Comparison of ENCODE assay signal across 24 mouse cellular contexts in the genomic region with DNA sequence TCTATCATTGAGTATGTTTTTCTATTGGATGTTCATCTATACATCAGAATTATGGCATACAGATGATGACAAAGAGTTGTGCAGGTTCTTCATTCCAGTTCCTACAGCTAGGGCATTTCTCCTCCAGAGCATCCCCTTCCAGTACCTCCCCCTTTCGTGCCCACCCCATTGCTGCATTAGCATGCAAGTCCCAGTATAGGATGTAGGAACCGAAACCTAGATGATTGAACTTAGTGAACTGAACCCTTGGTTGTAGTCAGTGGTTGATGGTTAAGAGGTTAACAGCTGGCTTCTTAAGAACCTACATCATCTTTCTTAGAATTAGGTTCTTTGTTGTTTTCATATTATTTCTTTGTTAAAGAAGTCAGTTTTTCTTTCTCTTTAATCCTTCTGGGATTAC.
"Had no signal": no experiment of that assay in that cellular context is flagged by ENCODE, and none has a peak within 500 bp of the region (broad histone marks: within the 10 kb centered on the region; RNA-seq: fewer than 3 reads in every experiment).

No protein-coding gene starts in this region.

- H3K27ac ChIP-seq: limb, embryonic 10.5 days; limb, embryonic 13.5 days; liver, embryonic 12.5 days; liver, embryonic 15.5 days; lung, embryonic 15.5 days; midbrain, embryonic 12.5 days; midbrain, embryonic 15.5 days; neural tube, embryonic 13.5 days; stomach, postnatal 0 days had no signal

- H3K4me1 ChIP-seq: limb, embryonic 10.5 days; limb, embryonic 13.5 days; liver, embryonic 12.5 days; liver, embryonic 15.5 days; midbrain, embryonic 12.5 days; midbrain, embryonic 15.5 days; neural tube, embryonic 13.5 days had no signal

- H3K9me3 ChIP-seq: limb, embryonic 10.5 days; limb, embryonic 13.5 days; liver, embryonic 12.5 days; liver, embryonic 15.5 days; lung, embryonic 15.5 days; midbrain, embryonic 12.5 days; midbrain, embryonic 15.5 days; neural tube, embryonic 13.5 days had no signal

- H3K36me3 ChIP-seq: limb, embryonic 10.5 days; liver, embryonic 15.5 days; midbrain, embryonic 12.5 days; midbrain, embryonic 15.5 days; neural tube, embryonic 13.5 days had no signal

- H3K4me2 ChIP-seq: limb, embryonic 13.5 days; liver, embryonic 12.5 days; liver, embryonic 15.5 days; lung, embryonic 15.5 days; midbrain, embryonic 12.5 days; midbrain, embryonic 15.5 days; neural tube, embryonic 13.5 days had no signal

- DNase-seq: kidney, adult 2 months; kidney, postnatal 10 days; kidney, postnatal 36 days; liver; lung, adult 18-20 months; lung, postnatal 10 days; lung, postnatal 36 days; right cerebral cortex, adult 18-20 months; right cerebral cortex, postnatal 14 days; right cerebral cortex, postnatal 4 days; thymus, adult 2 months; thymus, postnatal 14 days; thymus, postnatal 4 days had no signal

- ATAC-seq: intestine, postnatal 0 days; liver, embryonic 12.5 days; midbrain, embryonic 15.5 days had no signal

- H3K9ac ChIP-seq: limb, embryonic 13.5 days; liver, embryonic 12.5 days; liver, embryonic 15.5 days; lung, embryonic 15.5 days; midbrain, embryonic 12.5 days; midbrain, embryonic 15.5 days; neural tube, embryonic 13.5 days had no signal

- H3K4me3 ChIP-seq: limb, embryonic 10.5 days; limb, embryonic 13.5 days; liver, embryonic 12.5 days; liver, embryonic 15.5 days; lung, embryonic 15.5 days; midbrain, embryonic 12.5 days; midbrain, embryonic 15.5 days; myocyte; neural tube, embryonic 13.5 days had no signal

- H3K27me3 ChIP-seq: limb, embryonic 13.5 days; liver, embryonic 12.5 days; liver, embryonic 15.5 days; lung, embryonic 15.5 days; midbrain, embryonic 15.5 days; neural tube, embryonic 13.5 days had no signal
